Mouse (Mus musculus) liver, embryonic 14.5 days (tissue): ENCODE measurements at regions not wholly inside any gene's neighbourhood (a gene's known extent, or its start where the extent isn't known, plus 50 kb on each side); places are given as distances from the start of the nearest gene placed in this dataset.

Source experiments
- CTCF ChIP-seq: IDR thresholded peaks from 2 replicates; pipeline ENCODE4 v1.5.1; 2016; ENCODE audit warnings: antibody characterized with exemption, low read depth, control low read depth
- EP300 ChIP-seq: IDR thresholded peaks from 2 replicates; pipeline ENCODE4 v1.6.1; 2016; ENCODE audit warnings: antibody characterized with exemption, low read depth

- TF ChIP-seq CTCF = no peak
- TF ChIP-seq EP300 = no peak
Measured at GRCm38 (mm10) chr4:124400741-124401140, 209.9 kb downstream of the 3100002H09Rik start.
